Mouse (Mus musculus) hindbrain, embryonic 12.5 days (tissue): ENCODE data around the gene Irak4. TPM values are rescaled to one million over a fixed set of nuclear protein-coding genes. Genes with fewer than 3 reads are reported as not detected.

ENCODE experiments used
- ATAC-seq: fragments of 200-750 bp; cut with Nextera tagmentation; 2 replicates; pipeline ENCODE4 v1.8.0; 2017; ENCODE audit warnings: moderate TSS enrichment; ENCODE audit not compliant: low FRiP score
- H3K27ac ChIP-seq: fragments of 300-500 bp; sonication (generic); 2 replicates; pipeline ENCODE4 v1.5.1; 2016; ENCODE audit warnings: mild to moderate bottlenecking
- H3K27me3 ChIP-seq: fragments of 300-500 bp; sonication (generic); 2 replicates; pipeline ENCODE4 v1.6.1; 2016; ENCODE audit warnings: mild to moderate bottlenecking
- H3K36me3 ChIP-seq: fragments of 300-500 bp; sonication (generic); 2 replicates; pipeline ENCODE4 v1.6.1; 2016; ENCODE audit warnings: mild to moderate bottlenecking
- H3K4me1 ChIP-seq: fragments of 300-500 bp; sonication (generic); 2 replicates; pipeline ENCODE4 v1.6.1; 2016
- H3K4me2 ChIP-seq: fragments of 300-500 bp; sonication (generic); replicated peaks from 2 replicates; pipeline ENCODE4 v1.6.1; 2016; ENCODE audit warnings: mild to moderate bottlenecking
- H3K4me3 ChIP-seq: fragments of 300-500 bp; sonication (generic); 2 replicates; pipeline ENCODE4 v1.5.1; 2016; ENCODE audit warnings: mild to moderate bottlenecking
- H3K9ac ChIP-seq: fragments of 300-500 bp; sonication (generic); 2 replicates; pipeline ENCODE4 v1.6.1; 2016; ENCODE audit warnings: mild to moderate bottlenecking, moderate library complexity
- H3K9me3 ChIP-seq: fragments of 300-500 bp; sonication (generic); replicated peaks from 2 replicates; pipeline ENCODE4 v1.6.1; 2016; ENCODE audit warnings: mild to moderate bottlenecking
- WGBS: fragments of 180-500 bp; shearing (Covaris S2); methylation state at CpG from one replicate; pipeline ENCODE4 v1.1.7; 2016; 5-methylcytosine and 5-hydroxymethylcytosine counted together
- polyA plus RNA-seq: library from polyadenylated mRNA; unstranded; fragments of >200 nt; fragmentation: Nextera tagmentation; extraction: Ambion mirVana; gene quantifications from 2 replicates; pipeline ENCODE4 v1.2.1, GENCODE M21; 2016

Irak4 gene
- polyA plus RNA-seq, 1 experiment from 2014 or later = 3.8 TPM

GRCm38 (mm10) chr15:94600145-94600707, 56.8 kb downstream of the Irak4 start:
- no peaks in the 10 kb centered on the region for H3K27me3 ChIP-seq
- WGBS = 89% methylated on average over 11 of the region's 11 CpGs
- no peaks in the 10 kb centered on the region for H3K36me3 ChIP-seq

GRCm38 (mm10) chr15:94601339-94601738, 57.9 kb downstream of the Irak4 start:
- Histone ChIP-seq H3K4me3 (no peak overlapping the region), H3K27me3 (no peaks in the 10 kb centered on the region), H3K4me2 (no peak overlapping the region), H3K36me3 (no peaks in the 10 kb centered on the region), H3K27ac (no peak overlapping the region), H3K9ac (no peak overlapping the region), H3K4me1 (0 out of 2 replicates have a peak, but pooled peaks cover 3% of the 10 kb centered on the region), H3K9me3 (no peaks in the 10 kb centered on the region)
- ATAC-seq = no peak
- 18% methylated on average over 3 of the region's 3 CpGs for WGBS

More at GRCm38 (mm10) chr15:94600145-94600707, 56.8 kb downstream of the Irak4 start:
- Histone ChIP-seq H3K4me3 (no peak overlapping the region), H3K27ac (no peak overlapping the region), H3K9ac (no peak overlapping the region), H3K4me2 (no peak overlapping the region), H3K4me1 (0 out of 2 replicates have a peak, but pooled peaks cover 3% of the 10 kb centered on the region), H3K9me3 (no peaks in the 10 kb centered on the region)
- no peak for ATAC-seq

- no peak overlapping the region for H3K4me3 ChIP-seq
- 81% methylated on average over 3 of the region's 3 CpGs for WGBS
Observed at GRCm38 (mm10) chr15:94602441-94602840, 59.0 kb downstream of the Irak4 start.

GRCm38 (mm10) chr15:94607768-94608167, 64.3 kb downstream of the Irak4 start:
- Histone ChIP-seq H3K4me2 (no peak overlapping the region), H3K9ac (no peak overlapping the region), H3K4me1 (no peaks in the 10 kb centered on the region), H3K36me3 (no peaks in the 10 kb centered on the region), H3K4me3 (no peak overlapping the region), H3K9me3 (no peaks in the 10 kb centered on the region), H3K27me3 (no peaks in the 10 kb centered on the region), H3K27ac (no peak overlapping the region)
- WGBS = 88% methylated on average over 8 of the region's 8 CpGs
- no peak for ATAC-seq

More at GRCm38 (mm10) chr15:94602441-94602840, 59.0 kb downstream of the Irak4 start:
- no peak overlapping the region for H3K9ac ChIP-seq
- H3K4me1 ChIP-seq = 0 out of 2 replicates have a peak, but pooled peaks cover 3% of the 10 kb centered on the region
- H3K27ac ChIP-seq = no peak overlapping the region
- no peak overlapping the region for H3K4me2 ChIP-seq
- H3K27me3 ChIP-seq = no peaks in the 10 kb centered on the region
- no peaks in the 10 kb centered on the region for H3K9me3 ChIP-seq
- H3K36me3 ChIP-seq = no peaks in the 10 kb centered on the region
- no peak for ATAC-seq

- no peak for ATAC-seq
- Histone ChIP-seq H3K4me2 (no peak overlapping the region), H3K4me3 (no peak overlapping the region), H3K36me3 (no peaks in the 10 kb centered on the region), H3K9me3 (no peaks in the 10 kb centered on the region), H3K27me3 (no peaks in the 10 kb centered on the region), H3K4me1 (no peaks in the 10 kb centered on the region), H3K27ac (no peak overlapping the region), H3K9ac (no peak overlapping the region)
- WGBS = 94% methylated on average over 11 of the region's 11 CpGs
Observed at GRCm38 (mm10) chr15:94616036-94616435, 72.6 kb downstream of the Irak4 start.

GRCm38 (mm10) chr15:94620909-94621308, 77.5 kb downstream of the Irak4 start:
- Histone ChIP-seq H3K27me3 (no peaks in the 10 kb centered on the region), H3K4me3 (no peak overlapping the region), H3K27ac (no peak overlapping the region), H3K4me2 (no peak overlapping the region), H3K4me1 (no peaks in the 10 kb centered on the region), H3K9me3 (no peaks in the 10 kb centered on the region), H3K36me3 (no peaks in the 10 kb centered on the region), H3K9ac (no peak overlapping the region)
- no peak for ATAC-seq

- WGBS = 48% methylated on average over 2 of the region's 2 CpGs
Observed at GRCm38 (mm10) chr15:94628463-94628829, 85.0 kb downstream of the Irak4 start.

GRCm38 (mm10) chr15:94628830-94629601, 85.6 kb downstream of the Irak4 start, which contains the start of gene Tmem117:
Gene Tmem117 (plus strand): TSS chr15:94629232.
- WGBS = 2% methylated on average over 43 of the region's 96 CpGs
- no peaks in the 10 kb centered on the region for H3K36me3 ChIP-seq
- H3K4me3 ChIP-seq = peak within 1 kb of the TSS; percentile 77
- peaks cover 6% of the 10 kb centered on the region for H3K4me1 ChIP-seq
- H3K9me3 ChIP-seq = no peaks in the 10 kb centered on the region
- peak within 1 kb of the TSS; percentile 100 for H3K4me2 ChIP-seq
- ATAC-seq = peak; percentile 77
- H3K27me3 ChIP-seq = peaks cover 15% of the 10 kb centered on the region
- peak within 1 kb of the TSS; percentile 85 for H3K9ac ChIP-seq
- no peak within 1 kb of the TSS for H3K27ac ChIP-seq

More at GRCm38 (mm10) chr15:94628463-94628829, 85.0 kb downstream of the Irak4 start:
- Histone ChIP-seq H3K4me1 (peaks cover 6% of the 10 kb centered on the region), H3K36me3 (no peaks in the 10 kb centered on the region), H3K9ac (peak overlapping the region; percentile 85; the same call in 1 of the 2 replicates), H3K4me3 (peak overlapping the region; percentile 77), H3K27me3 (peaks cover 15% of the 10 kb centered on the region), H3K27ac (no peak overlapping the region), H3K9me3 (no peaks in the 10 kb centered on the region), H3K4me2 (peak overlapping the region; percentile 100)
- peak; percentile 35; the same call in 1 of the 2 replicates for ATAC-seq

- no peak overlapping the region for H3K4me2 ChIP-seq
- H3K27ac ChIP-seq = no peak overlapping the region
- H3K36me3 ChIP-seq = no peaks in the 10 kb centered on the region
- no peaks in the 10 kb centered on the region for H3K9me3 ChIP-seq
- H3K27me3 ChIP-seq = peaks cover 15% of the 10 kb centered on the region
- no peak overlapping the region for H3K9ac ChIP-seq
- WGBS = 85% methylated on average over 4 of the region's 4 CpGs
- no peak overlapping the region for H3K4me3 ChIP-seq
- no peak for ATAC-seq
- peaks cover 6% of the 10 kb centered on the region for H3K4me1 ChIP-seq
Observed at GRCm38 (mm10) chr15:94630553-94630952, 87.1 kb downstream of the Irak4 start.

Other genes with a start within 250 kb of the Irak4 start
- gene Adamts20, start 78.2 kb upstream of the Irak4 start, polyA plus RNA-seq = 4.5 and 4.6 TPM in 2 replicates
- 8.1 and 8.5 TPM in 2 replicates for gene Pus7l, start 96 bp upstream of the Irak4 start, polyA plus RNA-seq
- 90.7 and 98.0 TPM in 2 replicates for gene Twf1, start 46.2 kb downstream of the Irak4 start, polyA plus RNA-seq
- 3.7 and 3.9 TPM in 2 replicates for gene Tmem117, start 85.6 kb downstream of the Irak4 start, polyA plus RNA-seq